Mouse (Mus musculus) liver, postnatal 0 days (tissue): ENCODE measurements around the gene P2ry13. TPM values are rescaled to one million over a fixed set of nuclear protein-coding genes. Genes with fewer than 3 reads are reported as not detected.

Experiments
- ATAC-seq: fragments of 200-750 bp; cut with Nextera tagmentation; 2 replicates; pipeline ENCODE4 v1.8.0; 2017; ENCODE audit warnings: mild to moderate bottlenecking, moderate library complexity
- DNase-seq: peaks from one replicate; pipeline ENCODE4 v3.0.0-alpha.2; 2016
- H3K27ac ChIP-seq: fragments of 300-500 bp; sonication (generic); 2 replicates; pipeline ENCODE4 v1.5.1; 2014; ENCODE audit warnings: antibody characterized with exemption, moderate library complexity, mild to moderate bottlenecking, low read depth
- H3K27me3 ChIP-seq: fragments of 300-500 bp; sonication (generic); 2 replicates; pipeline ENCODE4 v1.6.1; 2014; ENCODE audit warnings: low read length, control low read depth, mixed read lengths; ENCODE audit not compliant: insufficient read depth
- H3K36me3 ChIP-seq: fragments of 300-500 bp; sonication (generic); replicated peaks from 2 replicates; pipeline ENCODE4 v1.6.1; 2014; ENCODE audit warnings: mild to moderate bottlenecking, control low read depth, low read length, moderate library complexity, mixed read lengths; ENCODE audit not compliant: insufficient read depth
- H3K4me1 ChIP-seq: fragments of 300-500 bp; sonication (generic); 2 replicates; pipeline ENCODE4 v1.6.1; 2014; ENCODE audit warnings: antibody characterized with exemption, mild to moderate bottlenecking, control low read depth; ENCODE audit not compliant: insufficient read depth
- H3K4me2 ChIP-seq: fragments of 300-500 bp; sonication (generic); 2 replicates; pipeline ENCODE4 v1.6.1; 2014; ENCODE audit warnings: low read depth, mild to moderate bottlenecking, low read length, moderate library complexity, mixed read lengths
- H3K4me3 ChIP-seq: fragments of 300-500 bp; sonication (generic); 2 replicates; pipeline ENCODE4 v1.5.1; 2014; ENCODE audit warnings: low read depth, low read length
- H3K9ac ChIP-seq: fragments of 300-500 bp; sonication (generic); replicated peaks from 2 replicates; pipeline ENCODE4 v1.6.1; 2014; ENCODE audit warnings: mild to moderate bottlenecking, moderate library complexity
- H3K9me3 ChIP-seq: fragments of 300-500 bp; sonication (generic); 2 replicates; pipeline ENCODE4 v1.6.1; 2016; ENCODE audit warnings: mild to moderate bottlenecking, control low read depth, low read length, mixed read lengths
- CTCF ChIP-seq: sonication (generic); IDR thresholded peaks from 2 replicates; pipeline ENCODE4 v1.5.1; 2016; ENCODE audit warnings: antibody characterized with exemption, low read depth
- EP300 ChIP-seq: IDR thresholded peaks from 2 replicates; pipeline ENCODE4 v1.6.1; 2016; ENCODE audit warnings: antibody characterized with exemption, low read depth, mild to moderate bottlenecking
- WGBS: fragments of 180-500 bp; shearing (Covaris S2); extraction: QIAGEN DNeasy Blood & Tissue Kit; methylation state at CpG from one replicate; pipeline ENCODE4 v1.1.7; 2014; ENCODE audit not compliant: insufficient replicate concordance; 5-methylcytosine and 5-hydroxymethylcytosine counted together
- polyA plus RNA-seq: library from polyadenylated mRNA; unstranded; fragments of >200 nt; fragmentation: Nextera tagmentation; extraction: Ambion mirVana; gene quantifications from 2 replicates; pipeline ENCODE4 v1.2.1, GENCODE M21; 2015

Gene P2ry13
- polyA plus RNA-seq: 4.4 and 4.6 TPM in 2 replicates

DNA sequence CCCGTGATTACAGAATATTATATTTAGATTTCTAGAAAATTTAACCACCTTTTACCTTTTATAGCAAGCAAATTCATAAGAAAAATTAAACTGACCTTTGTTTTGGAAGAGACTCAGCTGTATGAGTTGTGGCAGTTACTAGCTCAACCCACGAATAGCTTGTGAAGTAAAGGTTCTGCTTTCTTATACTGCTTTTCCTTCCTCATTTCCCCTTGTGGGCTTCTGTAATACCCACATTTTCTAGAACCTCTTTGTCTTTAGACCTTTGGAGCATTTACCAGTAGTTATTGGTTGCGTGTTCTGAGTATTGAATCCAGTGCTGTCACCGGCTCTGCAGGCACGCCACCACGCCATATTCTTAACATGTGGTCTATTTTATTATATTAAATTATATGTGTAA, at the start of gene P2ry13:
TSS of gene P2ry13 (minus strand) at position 156 of the 400 bp plus-strand sequence.
- WGBS: 52% methylated on average over 6 of the region's 6 CpGs
- H3K4me2 ChIP-seq: peak within 1 kb of the TSS; percentile 49
- peak within 1 kb of the TSS; percentile 32; the same call in 1 of the 2 replicates for H3K4me3 ChIP-seq

GRCm38 (mm10) chr3:59257740-59258664, 47.3 kb upstream of the P2ry13 start:
- H3K4me3 ChIP-seq: no peak overlapping the region
- DNase-seq (peak; percentile 20), ATAC-seq (no peak)
- H3K9me3 ChIP-seq: no peaks in the 10 kb centered on the region
- 67% methylated on average over 20 of the region's 20 CpGs for WGBS
- H3K36me3 ChIP-seq: no peaks in the 10 kb centered on the region
- no peaks in the 10 kb centered on the region; the same call in 1 of the 2 replicates for H3K4me1 ChIP-seq
- no peak overlapping the region for H3K27ac ChIP-seq
- no peak overlapping the region for H3K9ac ChIP-seq
- no peak for TF ChIP-seq EP300
- TF ChIP-seq CTCF: no peak
- H3K27me3 ChIP-seq: no peaks in the 10 kb centered on the region
- H3K4me2 ChIP-seq: no peak overlapping the region

More for the DNA sequence above, at the start of gene P2ry13:
- peaks cover 4% of the 10 kb centered on the region for H3K4me1 ChIP-seq
- TF ChIP-seq CTCF (no peak), EP300 (no peak)
- DNase-seq (no peak), ATAC-seq (no peak; the same call in 1 of the 2 replicates)
- H3K9ac ChIP-seq: no peak within 1 kb of the TSS
- H3K27me3 ChIP-seq: no peaks in the 10 kb centered on the region
- H3K36me3 ChIP-seq: no peaks in the 10 kb centered on the region
- no peaks in the 10 kb centered on the region for H3K9me3 ChIP-seq
- H3K27ac ChIP-seq: peak within 1 kb of the TSS; percentile 44

GRCm38 (mm10) chr3:59250454-59250853, 39.8 kb upstream of the P2ry13 start:
- H3K36me3 ChIP-seq: no peaks in the 10 kb centered on the region
- ATAC-seq (no peak), DNase-seq (no peak)
- no peak overlapping the region for H3K4me2 ChIP-seq
- H3K4me1 ChIP-seq: no peaks in the 10 kb centered on the region
- no peaks in the 10 kb centered on the region for H3K27me3 ChIP-seq
- H3K9me3 ChIP-seq: no peaks in the 10 kb centered on the region
- TF ChIP-seq EP300 (no peak), CTCF (no peak)
- no peak overlapping the region for H3K27ac ChIP-seq
- no peak overlapping the region for H3K9ac ChIP-seq
- H3K4me3 ChIP-seq: no peak overlapping the region
- WGBS: 84% methylated on average over 1 of the region's 1 CpGs

GRCm38 (mm10) chr3:59248031-59248430, 37.3 kb upstream of the P2ry13 start:
- Histone ChIP-seq H3K27me3 (no peaks in the 10 kb centered on the region), H3K9me3 (no peaks in the 10 kb centered on the region), H3K4me2 (no peak overlapping the region), H3K27ac (no peak overlapping the region), H3K36me3 (no peaks in the 10 kb centered on the region), H3K4me1 (no peaks in the 10 kb centered on the region), H3K4me3 (no peak overlapping the region), H3K9ac (no peak overlapping the region)
- no peak for DNase-seq
- ATAC-seq: no peak
- no peak for TF ChIP-seq CTCF
- 82% methylated on average over 6 of the region's 6 CpGs for WGBS

- DNase-seq: no peak
- no peak overlapping the region for H3K9ac ChIP-seq
- no peak overlapping the region for H3K4me3 ChIP-seq
- H3K4me2 ChIP-seq: no peak overlapping the region
- H3K36me3 ChIP-seq: no peaks in the 10 kb centered on the region
- no peaks in the 10 kb centered on the region for H3K9me3 ChIP-seq
- no peak overlapping the region for H3K27ac ChIP-seq
- WGBS: 66% methylated on average over 6 of the region's 6 CpGs
- H3K27me3 ChIP-seq: no peaks in the 10 kb centered on the region
- no peak for ATAC-seq
- no peak for TF ChIP-seq CTCF
- TF ChIP-seq EP300: no peak
- H3K4me1 ChIP-seq: no peaks in the 10 kb centered on the region
These were observed 32.7 kb upstream of the P2ry13 start for GRCm38 (mm10) chr3:59243384-59243783.

DNA sequence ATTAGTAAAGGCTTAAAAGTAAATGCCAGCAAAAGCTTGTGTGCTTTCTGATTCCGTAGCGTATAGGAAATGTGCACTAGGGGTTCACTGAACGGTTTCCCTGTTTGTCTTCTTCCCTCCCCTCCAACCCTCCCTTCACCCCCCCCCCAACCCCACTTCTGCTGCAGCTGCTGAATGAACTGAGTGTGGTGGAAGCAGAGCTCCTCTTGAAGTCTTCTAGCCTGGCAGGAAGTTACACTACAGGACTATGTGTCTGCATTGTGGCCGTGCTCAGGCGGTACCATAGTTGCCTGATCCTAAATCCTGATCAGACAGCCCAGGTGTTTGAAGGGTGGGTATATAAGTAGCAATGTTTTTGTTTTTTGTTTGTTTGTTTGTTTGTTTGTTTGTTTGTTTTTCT, 24.2 kb upstream of the P2ry13 start:
- H3K9ac ChIP-seq: no peak overlapping the region
- H3K36me3 ChIP-seq: no peaks in the 10 kb centered on the region
- TF ChIP-seq EP300: no peak
- TF ChIP-seq CTCF: no peak
- no peaks in the 10 kb centered on the region for H3K27me3 ChIP-seq
- ATAC-seq (peak; percentile 10; the same call in 1 of the 2 replicates), DNase-seq (peak; percentile 26)
- no peaks in the 10 kb centered on the region for H3K4me1 ChIP-seq
- WGBS: 30% methylated on average over 5 of the region's 5 CpGs
- no peak overlapping the region for H3K4me3 ChIP-seq
- H3K27ac ChIP-seq: peak overlapping the region; percentile 4; the same call in 1 of the 2 replicates
- H3K9me3 ChIP-seq: no peaks in the 10 kb centered on the region
- H3K4me2 ChIP-seq: peak overlapping the region; percentile 2; the same call in 1 of the 2 replicates
